Mouse (Mus musculus) urinary bladder, postnatal 14 days (tissue): ENCODE measurements around the gene 5830411N06Rik.

Source experiments
- DNase-seq: peaks from one replicate; pipeline ENCODE4 v3.0.0; 2021; ENCODE audit warnings: low spot score

5830411N06Rik gene

DNA sequence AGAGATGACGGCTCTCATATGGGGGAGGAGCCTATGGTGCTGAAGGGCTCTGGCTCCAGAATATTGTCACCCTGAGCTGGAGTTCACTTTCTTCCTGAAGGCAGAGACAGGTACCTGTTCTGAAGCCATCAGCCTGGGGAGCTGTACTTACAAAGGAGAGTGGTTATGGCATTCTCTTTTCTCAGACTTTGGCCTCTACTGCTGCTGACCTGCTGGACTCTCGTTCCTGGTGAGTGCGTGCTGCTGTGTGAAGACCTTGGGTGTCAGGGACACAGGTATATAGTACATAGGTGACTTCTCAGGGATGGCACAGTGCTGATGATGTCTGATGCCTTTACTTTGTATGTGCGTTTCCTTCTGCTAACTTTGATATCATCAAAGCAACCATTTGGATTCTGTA, at the start of gene 5830411N06Rik:
5830411N06Rik (plus strand) TSS at position 69 of the 400 bp plus-strand sequence.
- DNase-seq, result no peak

DNA sequence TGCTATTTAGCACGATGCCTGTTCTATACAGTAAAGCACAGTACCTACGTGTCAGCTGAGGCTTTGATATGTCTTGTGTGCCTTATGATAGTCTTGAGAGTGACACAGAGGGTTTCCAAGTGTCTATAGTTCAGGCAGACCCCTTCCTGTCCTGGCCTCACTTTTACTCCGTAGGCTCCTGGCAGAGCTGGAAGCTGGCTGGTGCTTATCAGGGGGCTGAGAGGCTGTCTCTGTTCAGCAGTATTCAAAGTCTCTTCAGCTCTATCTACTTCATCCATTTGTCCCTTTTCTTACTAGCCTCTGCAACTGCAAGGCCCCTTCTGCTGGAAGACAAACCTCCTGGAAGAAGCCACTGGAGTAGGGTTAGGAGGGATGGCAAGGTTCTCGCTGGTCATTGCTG, 46.0 kb upstream of the 5830411N06Rik start:
- no peak for DNase-seq

DNA sequence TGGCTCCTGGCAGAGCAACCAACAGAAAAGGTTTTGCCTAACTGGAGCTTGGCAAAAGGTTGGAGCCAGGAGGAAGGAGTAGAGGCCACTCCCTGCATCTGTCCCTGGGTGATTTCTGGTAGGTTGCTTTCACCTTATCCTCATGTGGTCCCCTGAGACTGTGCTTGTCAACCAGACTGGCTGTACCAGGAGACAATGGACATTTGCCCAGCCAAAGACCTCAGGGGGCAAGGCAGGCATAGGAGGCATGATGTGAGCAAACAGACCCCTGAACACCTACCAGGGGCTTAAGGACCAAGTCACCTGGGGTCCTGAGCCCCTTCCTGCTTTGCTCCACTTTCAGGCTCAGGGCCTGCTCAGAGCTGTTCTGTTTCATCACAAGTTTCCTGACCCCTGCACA, 41.2 kb upstream of the 5830411N06Rik start, which contains the start of gene Olfr524:
Olfr524 (minus strand) TSS at position 101 of the 400 bp plus-strand sequence.
- DNase-seq, result no peak

DNA sequence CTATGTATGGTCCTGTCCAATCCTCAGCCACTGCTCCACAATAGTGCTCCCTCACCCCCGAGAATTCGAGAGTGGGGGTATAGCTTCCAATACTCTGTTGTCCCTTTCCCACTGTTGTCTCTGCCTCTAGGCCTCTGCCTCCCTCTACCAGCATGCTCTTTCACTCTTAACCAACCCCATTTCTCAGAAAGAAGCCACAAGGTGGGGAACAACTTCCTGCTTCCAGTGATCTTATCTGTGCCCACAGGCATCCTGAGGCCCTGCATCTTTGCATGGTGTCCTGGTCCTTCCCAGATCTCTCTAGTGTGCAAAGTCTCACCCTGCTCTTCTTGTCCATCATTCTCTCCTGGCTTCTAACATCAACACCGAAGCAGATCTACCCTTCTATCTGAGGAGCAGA, 40.2 kb upstream of the 5830411N06Rik start:
- DNase-seq, result no peak

DNA sequence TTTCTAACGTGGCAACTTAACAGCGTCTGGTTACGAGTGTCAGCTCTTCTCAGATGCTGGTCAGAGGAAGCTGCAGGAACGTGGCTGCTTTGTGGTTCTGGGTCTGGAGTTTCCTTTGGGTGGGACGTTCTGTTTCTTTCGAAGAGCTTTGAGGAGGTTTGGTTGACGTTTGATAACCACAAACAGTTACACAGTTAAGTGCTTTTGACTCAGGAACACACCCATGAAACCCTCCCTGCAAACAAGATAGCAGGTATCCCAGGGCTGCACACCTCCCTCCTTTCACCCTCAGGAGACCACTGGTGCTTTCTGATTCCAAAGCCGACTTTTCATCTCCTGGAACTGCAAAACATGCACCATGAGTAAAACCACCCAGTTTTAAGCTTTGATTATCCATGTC, 38.9 kb upstream of the 5830411N06Rik start:
- DNase-seq, result no peak

DNA sequence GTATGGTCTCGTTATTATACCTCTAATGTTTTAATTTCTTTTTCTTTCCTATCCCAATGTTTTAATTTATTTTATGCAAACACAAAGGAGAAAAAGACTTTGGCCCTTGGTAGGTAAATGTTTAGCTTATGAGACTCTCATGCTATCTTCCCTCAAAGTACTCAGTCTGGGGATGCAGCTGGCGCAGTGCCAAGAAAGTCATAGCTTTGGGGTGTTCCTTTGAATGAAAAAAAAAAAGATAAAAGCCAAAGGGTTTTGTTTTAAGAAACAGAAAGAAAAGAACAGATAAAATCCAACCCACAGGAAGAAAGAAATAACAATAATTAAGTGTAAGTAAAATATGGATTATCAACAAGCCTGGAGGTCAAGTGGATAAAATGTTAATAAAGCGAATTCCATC, 38.4 kb upstream of the 5830411N06Rik start:
- no peak for DNase-seq

DNA sequence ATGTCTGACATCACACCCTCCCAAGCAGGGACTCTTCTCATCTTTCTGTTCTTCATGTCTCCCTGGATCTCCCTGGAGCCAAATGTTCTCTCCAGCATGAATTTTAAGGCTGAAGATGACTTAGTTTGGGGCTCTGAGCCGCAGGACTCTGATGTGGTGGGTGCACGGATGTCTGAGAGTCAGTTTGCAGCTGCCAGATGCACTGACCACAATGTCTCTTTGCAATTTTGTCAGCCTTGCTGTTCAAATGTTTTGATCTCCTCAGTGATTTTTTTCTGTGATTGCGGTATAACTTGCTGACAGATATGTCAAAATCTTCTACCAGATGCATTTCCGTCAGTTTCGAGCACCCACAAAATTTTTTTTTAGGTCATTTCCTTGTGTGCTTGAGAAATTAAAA, 33.2 kb upstream of the 5830411N06Rik start:
- DNase-seq, result no peak

DNA sequence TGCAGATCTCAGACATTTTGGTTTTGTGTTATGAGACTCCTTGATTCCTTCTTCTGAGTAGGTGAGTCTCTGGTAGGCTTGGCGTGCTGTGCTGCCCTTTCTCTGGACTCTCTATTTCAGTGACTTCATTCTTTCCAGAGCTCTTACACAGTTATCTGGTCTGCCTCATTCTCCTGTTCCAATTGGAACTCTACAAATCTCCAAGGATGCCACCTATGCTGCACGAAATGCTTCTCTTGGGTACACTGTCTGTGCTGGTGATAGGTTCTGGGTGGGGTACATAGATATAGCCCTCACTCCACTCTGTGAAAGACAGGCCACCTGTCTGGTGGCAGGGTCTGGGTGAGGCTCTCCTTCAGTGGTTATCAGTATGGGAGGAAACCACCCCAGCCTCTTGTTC, 29.1 kb upstream of the 5830411N06Rik start, which contains the start of gene Cd163l1:
Cd163l1 (plus strand) TSS at position 301 of the 400 bp plus-strand sequence.
- no peak for DNase-seq

DNA sequence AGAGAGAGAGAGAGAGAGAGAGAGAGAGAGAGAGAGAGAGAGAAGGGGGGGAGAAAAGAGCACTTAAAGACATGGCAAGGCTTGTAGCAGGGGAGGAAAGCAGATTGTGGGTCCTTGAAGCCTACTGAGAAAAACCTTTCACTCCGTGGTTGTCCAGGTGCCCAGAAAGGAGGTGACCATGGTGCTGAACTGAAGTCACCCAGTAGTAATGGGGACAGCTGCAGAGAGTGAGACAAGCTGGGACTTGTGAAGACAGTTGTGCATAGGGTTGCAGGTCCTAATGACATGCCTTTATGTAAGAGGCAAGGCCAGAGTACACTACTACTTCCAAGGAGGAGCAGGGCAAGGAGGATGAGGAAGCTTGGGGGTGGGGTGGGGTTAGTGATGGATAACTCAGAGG, 27.8 kb upstream of the 5830411N06Rik start:
- DNase-seq, result no peak

DNA sequence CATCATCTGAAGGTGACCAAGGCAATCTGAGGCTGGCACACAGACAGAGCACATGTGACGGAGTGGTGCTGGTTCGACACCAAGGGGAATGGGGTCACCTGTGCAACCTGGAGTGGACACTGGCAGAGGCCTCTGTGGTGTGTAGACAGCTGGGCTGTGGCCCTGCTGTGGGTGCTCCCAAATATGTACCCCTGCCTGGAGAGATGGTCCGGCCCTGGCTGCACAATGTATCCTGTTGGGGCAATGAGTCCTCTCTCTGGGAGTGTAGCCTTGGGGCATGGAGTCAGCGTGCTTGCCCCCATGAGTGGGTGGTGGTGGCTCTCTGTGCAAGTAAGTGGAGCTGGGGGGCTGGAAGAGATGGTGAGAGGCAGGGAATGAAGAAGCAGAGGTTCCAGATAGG, 26.7 kb upstream of the 5830411N06Rik start:
- no peak for DNase-seq

DNA sequence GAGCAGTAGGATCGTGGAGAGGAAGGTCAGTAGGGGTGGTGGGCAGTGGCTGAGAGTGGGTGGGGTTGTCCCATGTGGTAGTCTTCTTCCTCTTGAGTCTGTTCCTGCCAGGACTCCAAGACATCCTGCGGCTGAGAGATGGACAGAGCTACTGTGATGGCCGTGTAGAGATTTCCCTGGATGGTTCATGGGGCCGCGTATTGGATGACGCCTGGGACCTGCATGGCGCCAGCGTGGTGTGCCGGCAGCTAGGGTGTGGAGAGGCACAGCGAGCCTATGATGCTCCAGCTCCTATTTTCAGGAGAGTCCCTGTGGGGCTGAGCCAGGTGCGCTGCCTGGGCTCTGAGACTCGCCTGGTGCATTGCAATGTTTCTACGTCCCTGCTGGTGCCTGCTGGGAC, 22.9 kb upstream of the 5830411N06Rik start:
- DNase-seq, result no peak

DNA sequence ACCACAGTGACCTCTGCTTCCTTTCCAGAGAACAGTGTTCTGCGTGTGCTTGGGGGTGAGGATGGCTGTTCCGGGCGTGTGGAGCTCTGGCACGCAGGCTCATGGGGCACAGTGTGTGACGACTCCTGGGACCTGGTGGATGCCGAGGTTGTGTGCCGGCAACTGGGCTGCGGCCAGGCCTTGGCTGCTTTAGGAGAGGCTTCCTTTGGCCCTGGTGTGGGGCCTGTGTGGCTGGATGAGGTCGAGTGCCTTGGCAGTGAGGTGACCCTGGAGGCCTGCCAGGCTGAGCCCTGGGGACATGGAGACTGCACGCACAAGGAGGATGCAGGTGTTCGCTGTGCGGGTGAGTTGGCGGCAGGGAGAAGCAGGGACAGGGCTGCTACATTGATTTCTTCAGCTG, 18.6 kb upstream of the 5830411N06Rik start:
- DNase-seq, result no peak

DNA sequence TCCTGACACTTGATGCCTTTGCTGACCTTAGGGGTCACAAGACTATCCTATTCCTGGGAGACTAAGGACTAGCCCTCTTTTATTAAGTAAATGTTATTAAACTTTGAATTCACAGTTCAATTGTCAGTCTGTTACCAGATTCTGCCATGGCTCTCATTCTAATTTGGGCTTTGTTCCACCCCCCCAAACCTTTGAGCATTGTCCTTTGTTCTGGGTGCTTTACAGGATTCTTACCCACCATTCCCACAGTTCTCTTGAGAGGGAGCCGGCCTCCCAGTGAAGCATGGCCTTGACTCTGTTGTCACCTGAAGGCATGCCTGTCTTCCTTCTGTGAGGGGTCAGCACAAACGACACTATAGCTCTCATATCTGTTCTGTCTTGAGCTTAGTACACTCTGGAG, 16.1 kb upstream of the 5830411N06Rik start:
- DNase-seq, result no peak

DNA sequence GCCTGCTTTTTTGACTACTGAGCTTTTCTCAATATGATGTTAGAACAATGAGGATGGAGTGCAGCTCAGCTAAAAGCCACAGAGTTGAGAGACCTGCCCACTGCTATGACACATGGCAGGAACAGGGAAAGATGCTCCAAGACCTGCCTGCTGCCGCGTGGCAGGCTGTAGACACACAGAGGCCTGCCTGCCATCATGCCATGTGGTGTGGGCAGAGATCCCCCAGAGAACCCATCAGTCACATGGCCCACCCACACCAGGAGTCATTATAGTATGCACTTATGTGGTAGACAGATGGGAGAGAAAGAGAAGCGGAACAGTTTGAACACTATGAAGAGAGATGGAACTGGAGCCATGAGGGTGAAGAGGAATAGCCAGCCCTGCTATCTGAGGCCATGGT, 13.4 kb upstream of the 5830411N06Rik start:
- no peak for DNase-seq

DNA sequence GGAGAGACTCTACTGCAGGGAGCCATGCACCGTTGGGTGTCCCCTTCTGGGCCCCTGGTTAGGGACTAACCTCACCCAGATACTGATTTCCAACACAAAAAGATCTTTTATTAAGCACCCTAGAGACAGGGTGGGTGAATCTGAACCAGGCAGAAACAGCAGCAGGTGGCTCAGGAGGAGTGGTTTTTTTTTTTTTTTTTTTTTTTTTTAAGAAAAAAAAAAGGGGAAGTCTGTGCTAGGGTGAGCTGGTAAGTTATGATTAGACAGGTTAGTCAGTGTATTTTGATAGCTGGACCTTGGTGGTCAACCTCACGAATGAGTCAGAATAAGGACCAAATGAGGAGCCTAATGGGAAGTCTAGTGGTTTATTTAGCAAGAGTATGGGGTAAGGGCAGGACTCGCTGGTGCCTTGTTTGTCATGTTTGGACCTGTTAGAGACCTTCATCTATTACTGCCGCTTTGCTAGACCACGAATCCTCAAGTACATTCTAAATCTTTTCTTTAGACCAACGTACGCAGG, 6.8 kb downstream of the 5830411N06Rik start:
- DNase-seq, result no peak

DNA sequence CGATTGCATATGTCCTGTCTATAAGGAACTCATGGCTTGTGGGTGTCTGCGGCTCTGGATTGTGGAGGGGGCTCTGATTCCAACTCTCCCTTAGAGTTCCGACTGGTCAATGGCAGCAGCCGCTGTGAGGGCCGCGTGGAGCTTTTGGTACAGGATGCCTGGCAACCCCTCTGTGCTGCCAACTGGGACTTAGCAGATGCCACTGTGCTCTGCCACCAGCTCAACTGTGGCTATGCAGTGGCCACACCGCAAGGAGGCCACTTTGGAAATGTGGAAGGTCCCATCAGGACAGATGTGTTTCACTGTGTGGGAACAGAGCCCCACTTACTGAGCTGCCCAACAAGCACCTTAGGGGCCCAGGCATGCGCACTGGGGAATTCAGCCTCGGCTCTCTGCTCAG, 48.7 kb downstream of the 5830411N06Rik start:
- DNase-seq, result no peak

DNA sequence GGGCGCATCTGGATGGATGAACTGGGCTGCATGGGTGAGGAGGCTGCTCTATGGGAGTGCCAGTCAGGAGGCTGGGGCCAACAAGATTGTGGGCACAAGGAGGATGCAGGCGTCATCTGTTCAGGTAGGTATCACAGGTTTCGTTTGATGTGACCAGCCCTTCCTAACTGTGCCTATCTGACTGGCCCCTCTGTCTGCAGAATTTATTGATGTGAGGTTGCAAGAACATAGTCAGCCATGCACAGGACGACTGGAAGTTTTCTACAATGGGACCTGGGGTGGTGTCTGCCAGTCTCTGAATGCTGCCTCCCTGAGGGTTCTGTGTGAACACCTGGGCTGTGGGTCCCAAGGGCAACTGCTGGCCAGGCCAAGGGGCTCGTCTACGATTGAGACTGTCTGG, 49.8 kb downstream of the 5830411N06Rik start:
- no peak for DNase-seq

DNA sequence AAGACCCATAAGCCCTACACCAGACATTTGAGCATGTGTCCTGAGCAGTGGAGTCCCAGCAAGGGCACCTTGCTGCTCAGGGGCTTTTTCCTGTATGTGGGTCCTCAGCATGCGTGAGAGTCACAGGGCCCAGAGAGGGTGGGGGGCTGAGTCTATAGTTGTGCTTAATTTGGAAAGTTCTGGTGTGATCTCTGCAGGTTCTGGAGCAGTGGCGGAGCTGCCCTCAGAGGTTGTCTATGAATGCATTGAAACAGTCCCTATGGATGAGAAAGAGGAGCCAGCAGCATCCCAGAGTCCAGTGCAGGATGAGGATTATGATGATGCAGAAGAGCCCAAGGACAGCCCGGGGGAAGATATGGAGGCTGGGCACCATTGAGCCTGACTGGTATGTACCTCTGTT, 52.3 kb downstream of the 5830411N06Rik start:
- no peak for DNase-seq

DNA sequence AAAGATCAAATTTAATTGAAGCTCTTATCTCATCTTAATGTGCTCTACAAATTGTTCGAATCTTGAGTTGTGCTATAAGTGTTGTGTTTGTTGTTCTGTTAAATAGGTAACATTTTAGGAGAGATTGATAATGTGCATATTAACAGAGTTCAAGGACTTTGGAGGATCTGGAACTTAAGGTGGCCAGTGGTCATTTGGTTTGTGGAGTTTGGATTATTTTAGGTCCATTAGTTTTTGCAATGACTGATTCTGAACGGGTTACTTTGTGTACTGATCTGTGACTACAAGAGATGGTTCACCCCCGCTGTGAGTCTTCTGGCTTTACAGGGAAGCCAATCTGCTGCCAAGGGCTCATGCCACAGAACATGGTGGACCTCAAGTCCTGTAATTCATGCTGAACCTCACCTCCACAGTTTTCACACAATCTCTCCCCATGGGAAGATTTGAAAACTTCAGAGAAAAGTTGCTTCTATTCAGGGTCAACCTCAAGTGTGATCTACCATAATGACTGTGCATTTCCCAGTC, 72.8 kb downstream of the 5830411N06Rik start:
- no peak for DNase-seq

DNA sequence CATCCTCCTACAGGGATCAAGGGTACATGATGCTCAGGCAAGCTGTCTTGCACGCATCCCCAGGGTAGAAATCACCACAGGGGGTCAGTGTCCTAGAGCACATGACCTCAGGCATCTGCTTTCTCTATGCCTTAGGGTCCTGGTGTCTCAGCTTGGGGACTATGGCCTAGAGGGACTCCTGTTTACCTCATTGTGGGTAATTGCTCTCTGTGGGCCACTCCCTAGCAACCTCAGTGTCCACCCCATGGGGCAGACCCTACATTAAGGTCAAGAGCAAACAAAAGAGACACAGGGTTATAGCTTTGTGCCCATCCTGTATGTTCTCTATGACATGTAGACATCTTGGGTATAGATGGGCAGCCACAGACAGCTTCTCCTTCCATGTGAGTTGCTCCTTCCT, 73.5 kb downstream of the 5830411N06Rik start, which contains the start of gene Olfr525:
Olfr525 (plus strand) TSS at position 301 of the 400 bp plus-strand sequence.
- DNase-seq, result no peak

DNA sequence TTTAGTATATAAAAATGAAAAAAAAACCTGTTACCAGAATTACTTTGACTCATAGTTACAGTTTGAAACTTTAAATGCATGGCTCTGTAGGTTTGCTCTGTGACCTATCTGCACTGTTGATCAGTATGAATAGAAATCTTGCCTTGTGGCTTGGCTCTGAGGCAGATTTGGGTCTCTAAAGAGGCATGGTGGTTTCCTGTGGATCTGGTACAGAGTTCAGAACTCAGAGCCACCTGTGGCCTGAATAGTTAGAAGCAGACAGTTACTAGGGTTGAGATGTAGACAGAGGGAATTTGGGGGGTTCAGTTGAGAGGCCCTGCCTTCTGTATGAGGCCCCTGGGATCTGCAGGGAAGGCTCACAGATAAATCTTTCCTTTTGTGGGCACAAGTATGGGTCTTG, 74.1 kb downstream of the 5830411N06Rik start:
- DNase-seq, result no peak

DNA sequence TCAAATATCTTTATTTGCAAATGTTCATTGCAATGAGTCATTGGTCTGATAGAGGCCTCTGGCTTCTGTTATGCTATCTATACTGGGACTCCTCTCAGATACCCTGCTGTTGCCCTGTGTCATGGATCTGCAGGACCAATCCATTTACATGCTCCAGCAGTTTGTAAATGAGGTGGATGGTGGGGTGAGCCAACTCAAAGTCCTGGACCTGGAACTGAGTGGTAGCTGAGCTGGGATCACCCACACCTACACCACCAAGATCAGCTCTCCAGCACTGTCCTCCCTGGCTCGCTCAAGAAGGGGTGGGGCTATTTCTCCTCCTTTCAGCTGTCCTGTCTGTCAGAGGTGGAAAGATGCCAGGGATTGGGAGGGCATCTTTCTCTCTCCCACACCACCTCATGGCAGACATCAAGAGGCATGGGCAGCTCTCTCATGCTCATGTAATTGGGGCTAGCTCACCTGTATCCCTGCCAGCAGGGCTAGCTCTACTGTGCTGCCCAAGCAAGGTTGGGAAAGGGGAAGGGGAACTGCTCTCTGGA, 82.8 kb downstream of the 5830411N06Rik start:
- no peak for DNase-seq

DNA sequence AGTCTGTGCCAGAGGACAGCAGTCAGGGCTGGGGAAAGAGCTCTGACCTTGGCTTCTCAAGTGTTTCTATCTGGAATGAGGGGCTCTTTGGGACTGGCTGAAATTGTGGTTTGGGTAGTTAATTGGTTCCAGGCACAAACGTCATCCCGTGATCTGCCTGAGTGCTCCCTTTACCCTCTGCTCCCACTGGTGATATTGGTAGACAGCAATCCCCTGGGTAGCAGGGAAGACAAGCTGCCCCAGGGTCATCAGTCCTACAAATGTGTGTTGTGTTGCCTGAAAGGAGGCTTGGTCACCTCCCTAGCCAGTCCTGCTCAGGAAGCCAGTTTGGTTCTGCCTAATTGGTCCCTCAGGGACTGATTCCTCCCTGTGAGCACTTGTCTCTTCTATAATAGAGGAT, 86.6 kb downstream of the 5830411N06Rik start, which contains the start of gene Olfr527:
Olfr527 (plus strand) TSS at position 301 of the 400 bp plus-strand sequence.
- DNase-seq, result no peak
